Comparison of ENCODE assay signal across 16 mouse cellular contexts in the genomic region with DNA sequence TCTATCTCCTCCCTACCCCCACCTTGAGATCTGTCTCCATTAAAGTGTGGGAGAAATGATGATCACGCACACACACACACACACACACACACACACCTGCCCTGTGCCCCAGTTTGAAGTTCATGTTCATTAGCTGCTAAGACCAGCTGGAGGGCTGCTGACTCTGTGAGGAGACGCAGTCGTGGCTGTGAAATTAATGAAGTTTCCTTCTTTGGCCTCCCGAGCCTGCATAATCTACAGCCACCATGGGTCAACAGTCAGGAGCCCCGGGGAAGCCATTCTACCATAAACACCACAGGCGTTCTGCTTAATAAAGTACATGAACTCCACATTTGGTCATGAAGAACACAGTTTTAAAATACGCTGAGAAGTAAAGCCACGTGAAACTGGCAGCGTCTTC.
DNase-seq lines count a peak whose midpoint lies in the region; ATAC-seq and TF ChIP-seq lines count a peak whose summit lies in the region.
"Had no signal": no experiment of that assay in that cellular context is flagged by ENCODE, and none has a peak within 500 bp of the region (broad histone marks: within the 10 kb centered on the region; RNA-seq: fewer than 3 reads in every experiment).

No protein-coding gene starts in this region.

- no peak for TF ChIP-seq CTCF in Patski (IDR thresholded peaks at IDR 0.05)

- peak; percentile 66 for DNase-seq in Patski (ENCODE audit: low read depth, low spot score)
- DNase-seq in limb, embryonic 10.5 days (ENCODE audit: low spot score), result peak; percentile 42
- no peak for DNase-seq in embryo, embryonic 10.5 days (ENCODE audit: low spot score)
- no peak for DNase-seq in layer of hippocampus, postnatal 10 days (ENCODE audit: low spot score in 2 of 2)
- no peak for DNase-seq in forebrain, embryonic 11.5 days (ENCODE audit: low spot score)
- DNase-seq: cerebellum, postnatal 10 days; embryo, embryonic 11 days; thymus, postnatal 4 days had no signal

- H3K4me1 ChIP-seq in hindbrain, embryonic 15.5 days (replicated peaks), result peaks cover 9% of the 10 kb centered on the region
- peaks cover 13% of the 10 kb centered on the region for H3K4me1 ChIP-seq in kidney, embryonic 15.5 days
- H3K4me1 ChIP-seq in limb, embryonic 10.5 days, result peaks cover 18% of the 10 kb centered on the region
- H3K4me1 ChIP-seq in forebrain, embryonic 11.5 days (replicated peaks; ENCODE audit: control insufficient read depth, insufficient read depth, low read length), result no peaks in the 10 kb centered on the region
- H3K4me1 ChIP-seq: forebrain, embryonic 13.5 days; liver, embryonic 15.5 days had no signal

- H3K9ac ChIP-seq in hindbrain, embryonic 15.5 days, result no peak overlapping the region
- no peak overlapping the region for H3K9ac ChIP-seq in kidney, embryonic 15.5 days
- no peak overlapping the region for H3K9ac ChIP-seq in forebrain, embryonic 11.5 days (ENCODE audit: low read length)
- H3K9ac ChIP-seq: forebrain, embryonic 13.5 days; heart, embryonic 13.5 days; liver, embryonic 15.5 days; neural tube, embryonic 12.5 days had no signal

- H3K27ac ChIP-seq in hindbrain, embryonic 15.5 days (replicated peaks), result peak overlapping the region; percentile 10; the same call in 1 of the 2 replicates
- H3K27ac ChIP-seq in kidney, embryonic 15.5 days, result 0 out of 2 replicates have a peak overlapping the region, but pooled peaks have one; percentile 41
- peak overlapping the region; percentile 34; the same call in 1 of the 2 replicates for H3K27ac ChIP-seq in limb, embryonic 10.5 days
- no peak overlapping the region for H3K27ac ChIP-seq in forebrain, embryonic 11.5 days (ENCODE audit: low read depth, low read length)
- H3K27ac ChIP-seq: forebrain, embryonic 13.5 days; heart, embryonic 13.5 days; liver, embryonic 15.5 days; neural tube, embryonic 12.5 days had no signal

- H3K4me3 ChIP-seq in hindbrain, embryonic 15.5 days, result no peak overlapping the region
- H3K4me3 ChIP-seq in kidney, embryonic 15.5 days (replicated peaks), result no peak overlapping the region
- H3K4me3 ChIP-seq in limb, embryonic 10.5 days, result no peak overlapping the region
- H3K4me3 ChIP-seq in forebrain, embryonic 11.5 days (ENCODE audit: low read depth, low read length), result no peak overlapping the region
- H3K4me3 ChIP-seq: forebrain, embryonic 13.5 days; heart, embryonic 13.5 days; liver, embryonic 15.5 days; neural tube, embryonic 12.5 days had no signal

- no peak overlapping the region for H3K4me2 ChIP-seq in hindbrain, embryonic 15.5 days
- peak overlapping the region; percentile 35 for H3K4me2 ChIP-seq in kidney, embryonic 15.5 days
- no peak overlapping the region for H3K4me2 ChIP-seq in forebrain, embryonic 11.5 days (ENCODE audit: low read depth, low read length, severe bottlenecking)
- H3K4me2 ChIP-seq: forebrain, embryonic 13.5 days; heart, embryonic 13.5 days; liver, embryonic 15.5 days; neural tube, embryonic 12.5 days had no signal

- CTCF ChIA-PET in Patski (lab: Charles Lee), result interaction anchor here (0.6 kb wide), 1 partner anchor 12 kb away, joined by 3 read pairs; no protein-coding TSS in a partner anchor

- in situ Hi-C loops in Patski (cut with MboI; ENCODE audit: low pct_unique_long_range_greater_than_20kb), result no loop called here

- no peaks in the 10 kb centered on the region for H3K9me3 ChIP-seq in hindbrain, embryonic 15.5 days
- no peaks in the 10 kb centered on the region for H3K9me3 ChIP-seq in kidney, embryonic 15.5 days (replicated peaks)
- H3K9me3 ChIP-seq in limb, embryonic 10.5 days (replicated peaks), result no peaks in the 10 kb centered on the region
- no peaks in the 10 kb centered on the region for H3K9me3 ChIP-seq in forebrain, embryonic 11.5 days (ENCODE audit: control insufficient read depth, low read length)
- H3K9me3 ChIP-seq: forebrain, embryonic 13.5 days; liver, embryonic 15.5 days; neural tube, embryonic 12.5 days had no signal

- WGBS in hindbrain, embryonic 15.5 days, result 46% methylated on average over 9 of the region's 9 CpGs
- 20% methylated on average over 9 of the region's 9 CpGs for WGBS in kidney, embryonic 15.5 days
- 67% methylated on average over 9 of the region's 9 CpGs for WGBS in limb, embryonic 10.5 days
- WGBS in forebrain, embryonic 11.5 days, result 76% methylated on average over 9 of the region's 9 CpGs

- ATAC-seq in Patski, result peak; percentile 60
- ATAC-seq in hindbrain, embryonic 15.5 days (ENCODE audit: low FRiP score, low read depth), result no peak
- ATAC-seq in kidney, embryonic 15.5 days (replicated peaks; ENCODE audit: low FRiP score), result peak; percentile 64; the same call in 1 of the 2 replicates
- no peak for ATAC-seq in CD4-positive, CD25-positive, alpha-beta regulatory T cell, adult 4 months
- ATAC-seq in forebrain, embryonic 11.5 days (replicated peaks; ENCODE audit: low FRiP score), result no peak
- ATAC-seq: forebrain, embryonic 13.5 days; lung, postnatal 0 days had no signal

- no peaks in the 10 kb centered on the region for H3K36me3 ChIP-seq in hindbrain, embryonic 15.5 days
- no peaks in the 10 kb centered on the region for H3K36me3 ChIP-seq in kidney, embryonic 15.5 days
- no peaks in the 10 kb centered on the region for H3K36me3 ChIP-seq in limb, embryonic 10.5 days
- H3K36me3 ChIP-seq in forebrain, embryonic 11.5 days (ENCODE audit: control insufficient read depth, insufficient read depth, low read length), result no peaks in the 10 kb centered on the region
- H3K36me3 ChIP-seq: heart, embryonic 13.5 days; liver, embryonic 15.5 days; neural tube, embryonic 12.5 days had no signal

- H3K27me3 ChIP-seq in Patski, result no peaks in the 10 kb centered on the region
- no peaks in the 10 kb centered on the region for H3K27me3 ChIP-seq in hindbrain, embryonic 15.5 days
- no peaks in the 10 kb centered on the region; the same call in 1 of the 2 replicates for H3K27me3 ChIP-seq in kidney, embryonic 15.5 days
- H3K27me3 ChIP-seq in limb, embryonic 10.5 days (ENCODE audit: low read depth, poor library complexity, severe bottlenecking), result no peaks in the 10 kb centered on the region
- no peaks in the 10 kb centered on the region for H3K27me3 ChIP-seq in forebrain, embryonic 11.5 days (ENCODE audit: control insufficient read depth, insufficient read depth, low read length)
- H3K27me3 ChIP-seq: forebrain, embryonic 13.5 days; heart, embryonic 13.5 days; liver, embryonic 15.5 days; neural tube, embryonic 12.5 days had no signal

- POLR2A ChIA-PET in Patski (lab: Charles Lee), result no interaction called here

Comparison
In these comparisons a context has a peak if more than half of its experiments do, and no peak if none do; other contexts are left out.
1. ATAC-seq: peak in Patski (single experiment) and kidney, embryonic 15.5 days (single experiment); none in hindbrain, embryonic 15.5 days (single experiment), CD4-positive, CD25-positive, alpha-beta regulatory T cell, adult 4 months (single experiment) and forebrain, embryonic 11.5 days (single experiment).
2. DNase-seq: peak in Patski (single experiment) and limb, embryonic 10.5 days (single experiment); none in embryo, embryonic 10.5 days (single experiment), layer of hippocampus, postnatal 10 days (0 of 2) and forebrain, embryonic 11.5 days (single experiment).